Mouse (Mus musculus) midbrain, postnatal 0 days (tissue): Measurements from ENCODE around the gene Fam163b. TPM values are rescaled to one million over a fixed set of nuclear protein-coding genes. Genes with fewer than 3 reads are reported as not detected.

Experiments used
- ATAC-seq: fragments of 200-750 bp; cut with Nextera tagmentation; 2 replicates; pipeline ENCODE4 v1.8.0; 2017; ENCODE audit warnings: moderate number of reproducible peaks, mild to moderate bottlenecking, moderate TSS enrichment, moderate library complexity; ENCODE audit not compliant: low FRiP score
- DNase-seq: peaks from one replicate; pipeline ENCODE4 v3.0.0-alpha.2; 2015; ENCODE audit warnings: low spot score
- H3K27ac ChIP-seq: fragments of 300-500 bp; sonication (generic); 2 replicates; pipeline ENCODE4 v1.5.1; 2014; ENCODE audit warnings: low read depth, mild to moderate bottlenecking, low read length, mixed read lengths
- H3K27me3 ChIP-seq: fragments of 300-500 bp; sonication (generic); 2 replicates; pipeline ENCODE4 v1.6.1; 2014; ENCODE audit warnings: low read length, control low read depth, mixed read lengths; ENCODE audit not compliant: insufficient read depth
- H3K36me3 ChIP-seq: fragments of 300-500 bp; sonication (generic); 2 replicates; pipeline ENCODE4 v1.6.1; 2014; ENCODE audit warnings: low read length, control low read depth, mixed read lengths; ENCODE audit not compliant: insufficient read depth
- H3K4me1 ChIP-seq: fragments of 300-500 bp; sonication (generic); 2 replicates; pipeline ENCODE4 v1.6.1; 2014; ENCODE audit warnings: mild to moderate bottlenecking, control low read depth, antibody characterized with exemption, low read length, mixed read lengths; ENCODE audit not compliant: insufficient read depth
- H3K4me2 ChIP-seq: fragments of 300-500 bp; sonication (generic); 2 replicates; pipeline ENCODE4 v1.6.1; 2014; ENCODE audit warnings: low read depth, mild to moderate bottlenecking, low read length, mixed read lengths; ENCODE audit not compliant: poor library complexity, severe bottlenecking
- H3K4me3 ChIP-seq: fragments of 300-500 bp; sonication (generic); 2 replicates; pipeline ENCODE4 v1.5.1; 2014; ENCODE audit warnings: low read depth, mild to moderate bottlenecking, low read length, moderate library complexity
- H3K9ac ChIP-seq: fragments of 300-500 bp; sonication (generic); replicated peaks from 2 replicates; pipeline ENCODE4 v1.6.1; 2014; ENCODE audit warnings: mild to moderate bottlenecking, low read length, moderate library complexity, mixed read lengths; ENCODE audit not compliant: poor library complexity, severe bottlenecking
- H3K9me3 ChIP-seq: fragments of 300-500 bp; sonication (generic); 2 replicates; pipeline ENCODE4 v1.6.1; 2016; ENCODE audit warnings: low read length, control low read depth
- CTCF ChIP-seq: IDR thresholded peaks from 2 replicates; pipeline ENCODE4 v1.5.1; 2016; ENCODE audit warnings: antibody characterized with exemption, mild to moderate bottlenecking
- WGBS: fragments of 180-500 bp; shearing (Covaris S2); extraction: QIAGEN DNeasy Blood & Tissue Kit; methylation state at CpG from one replicate; pipeline ENCODE4 v1.1.7; 2014; 5-methylcytosine and 5-hydroxymethylcytosine counted together
- polyA plus RNA-seq: library from polyadenylated mRNA; unstranded; fragments of >200 nt; fragmentation: Nextera tagmentation; extraction: Ambion mirVana; gene quantifications from 2 replicates; pipeline ENCODE4 v1.2.1, GENCODE M21; 2015
- total RNA-seq: library from RNA; depleted of rRNA; stranded (reverse); fragments of >200 nt; gene quantifications from 2 replicates; pipeline ENCODE4 v1.2.3, GENCODE M21; 2014

The Fam163b gene
- total and polyA plus RNA-seq, 2 experiments from 2014 or later = 8.4 to 13.0 TPM

DNA sequence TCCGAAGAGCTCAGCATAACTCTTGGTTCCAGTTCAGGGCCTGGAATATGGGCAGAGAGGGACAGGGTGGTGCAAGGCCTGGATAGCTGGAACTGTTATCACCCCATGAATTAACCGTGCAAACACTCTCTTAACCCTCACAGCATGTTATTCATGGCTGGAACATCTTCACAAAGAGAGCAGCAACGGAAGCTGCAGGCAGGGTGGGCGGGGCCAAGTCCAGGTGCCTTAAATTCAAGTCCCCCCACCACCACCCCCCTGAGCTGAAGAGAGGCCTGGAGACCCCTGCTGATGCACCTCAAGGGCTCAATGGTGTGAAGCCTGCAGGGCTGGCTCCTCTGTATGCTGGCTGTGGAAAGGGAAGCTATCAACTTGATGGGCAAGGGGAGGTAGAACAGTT lies 15.8 kb downstream of the Fam163b start:
- Histone ChIP-seq H3K9me3 (no peaks in the 10 kb centered on the region), H3K27ac (no peak overlapping the region), H3K4me2 (no peak overlapping the region), H3K27me3 (no peaks in the 10 kb centered on the region), H3K9ac (no peak overlapping the region), H3K36me3 (no peaks in the 10 kb centered on the region), H3K4me3 (no peak overlapping the region), H3K4me1 (no peaks in the 10 kb centered on the region)
- ATAC-seq = no peak
- DNase-seq = no peak
- no peak for TF ChIP-seq CTCF
- WGBS = 49% methylated on average over 4 of the region's 4 CpGs

DNA sequence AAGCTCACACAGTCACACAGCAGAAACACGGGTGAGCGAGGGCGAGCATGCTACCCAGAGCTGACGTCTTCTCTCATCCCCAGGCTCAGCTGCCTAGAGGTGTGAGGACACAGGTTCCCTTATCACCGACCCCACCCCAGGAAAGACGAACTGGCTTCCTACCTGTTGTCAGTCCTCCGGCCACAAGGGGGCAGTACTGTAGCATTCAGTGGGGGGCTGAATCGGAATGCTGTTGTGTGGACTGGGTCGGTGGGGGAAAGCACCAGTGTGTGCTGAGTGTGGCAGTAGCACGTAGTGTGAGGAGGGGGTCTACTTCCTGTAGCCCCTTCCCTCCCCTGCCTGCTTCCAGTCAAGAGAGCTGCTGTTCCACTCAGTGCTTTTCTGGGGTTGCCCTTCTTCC lies 16.3 kb downstream of the Fam163b start:
- no peak overlapping the region for H3K4me3 ChIP-seq
- no peaks in the 10 kb centered on the region for H3K9me3 ChIP-seq
- no peak overlapping the region for H3K27ac ChIP-seq
- no peaks in the 10 kb centered on the region for H3K27me3 ChIP-seq
- ATAC-seq (no peak), DNase-seq (no peak)
- no peaks in the 10 kb centered on the region for H3K36me3 ChIP-seq
- WGBS = 48% methylated on average over 10 of the region's 10 CpGs
- no peak overlapping the region for H3K4me2 ChIP-seq
- no peak overlapping the region for H3K9ac ChIP-seq
- TF ChIP-seq CTCF = peak; percentile 81
- no peaks in the 10 kb centered on the region for H3K4me1 ChIP-seq

DNA sequence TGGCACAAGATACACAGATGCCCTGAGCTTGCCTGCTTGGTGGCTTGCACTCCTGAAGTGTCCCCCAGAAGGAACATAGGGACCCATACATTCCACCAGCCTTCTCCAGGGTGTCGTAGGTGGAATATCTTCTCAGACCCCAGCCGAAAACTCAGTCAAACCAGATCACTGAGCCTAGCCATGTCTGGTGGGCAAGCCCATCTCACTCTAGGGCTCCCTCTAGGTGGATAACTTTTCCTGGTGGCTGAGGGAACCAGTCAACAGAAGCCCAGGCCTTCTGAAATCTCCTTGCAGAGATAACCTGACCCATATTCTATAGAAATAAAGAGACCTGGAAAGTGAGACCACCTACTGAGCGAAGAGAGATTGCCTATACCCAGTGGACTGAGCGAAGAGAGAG lies 19.2 kb downstream of the Fam163b start:
- DNase-seq (no peak), ATAC-seq (no peak)
- no peak overlapping the region for H3K4me3 ChIP-seq
- no peaks in the 10 kb centered on the region for H3K9me3 ChIP-seq
- H3K4me2 ChIP-seq = no peak overlapping the region
- WGBS = 87% methylated on average over 4 of the region's 4 CpGs
- TF ChIP-seq CTCF = peak; percentile 30
- H3K4me1 ChIP-seq = no peaks in the 10 kb centered on the region
- no peak overlapping the region for H3K9ac ChIP-seq
- H3K36me3 ChIP-seq = no peaks in the 10 kb centered on the region
- no peaks in the 10 kb centered on the region for H3K27me3 ChIP-seq
- H3K27ac ChIP-seq = no peak overlapping the region

DNA sequence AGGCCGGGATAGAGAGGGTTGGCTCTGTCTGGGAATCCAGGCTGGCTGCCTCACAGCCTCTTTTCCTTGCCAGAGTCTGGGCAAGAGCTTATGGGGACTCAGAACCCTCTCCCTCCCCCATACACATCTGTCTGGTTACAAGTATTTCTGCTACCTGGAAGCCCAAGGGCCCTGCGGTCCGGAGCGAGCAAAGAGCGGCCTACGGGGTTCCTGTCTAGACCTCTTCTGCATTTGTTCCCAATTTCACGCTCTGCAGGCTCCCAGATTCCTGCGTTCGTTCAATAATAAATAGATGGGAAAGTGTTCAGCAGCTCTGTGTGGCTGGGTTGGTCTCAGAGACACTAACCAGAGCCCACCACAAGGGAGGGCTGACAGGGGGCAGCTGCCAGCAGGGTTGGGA lies 19.7 kb downstream of the Fam163b start:
- TF ChIP-seq CTCF = no peak
- Histone ChIP-seq H3K4me1 (no peaks in the 10 kb centered on the region), H3K4me3 (no peak overlapping the region), H3K27ac (no peak overlapping the region), H3K9me3 (no peaks in the 10 kb centered on the region), H3K9ac (no peak overlapping the region), H3K27me3 (no peaks in the 10 kb centered on the region), H3K4me2 (no peak overlapping the region), H3K36me3 (no peaks in the 10 kb centered on the region)
- DNase-seq (no peak), ATAC-seq (no peak)
- 19% methylated on average over 9 of the region's 9 CpGs for WGBS

DNA sequence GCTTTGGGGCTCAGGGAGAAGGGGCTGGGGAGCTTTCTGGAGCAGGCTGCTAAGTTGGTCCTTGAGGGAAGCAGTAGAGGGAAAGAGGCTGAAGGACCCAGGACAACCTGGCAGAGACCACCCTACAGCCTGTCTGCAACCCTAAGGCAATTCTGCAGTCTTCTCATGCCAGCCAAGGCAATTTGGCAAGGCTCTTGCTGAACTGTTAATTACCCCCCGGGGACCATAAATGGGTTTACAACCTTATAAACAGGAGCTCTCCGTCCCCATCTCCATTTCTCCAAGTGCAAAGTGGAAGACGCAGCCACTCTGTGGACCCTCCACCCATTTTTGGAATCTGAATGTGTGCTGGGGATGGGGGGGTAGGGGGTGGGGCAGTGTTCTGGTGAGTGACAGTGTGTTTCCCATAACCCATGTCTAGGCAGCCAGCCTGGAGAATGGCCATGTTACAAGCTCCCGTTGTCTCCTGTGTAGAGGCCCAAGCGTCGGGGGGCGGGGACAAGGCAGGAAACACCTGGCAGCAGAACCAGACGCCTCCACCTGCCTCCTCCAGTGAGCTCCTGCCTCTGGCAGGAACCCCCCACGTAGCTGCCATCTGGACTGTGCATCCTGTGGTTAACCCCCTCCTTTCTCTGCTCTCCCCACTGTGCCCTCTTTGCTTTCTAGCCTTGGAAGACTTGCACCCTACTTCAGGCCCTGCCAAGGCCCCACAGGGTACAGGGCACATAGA lies 20.5 kb downstream of the Fam163b start:
- DNase-seq (peak; percentile 62), ATAC-seq (no peak)
- H3K4me1 ChIP-seq = no peaks in the 10 kb centered on the region
- no peak overlapping the region for H3K27ac ChIP-seq
- WGBS = 41% methylated on average over 9 of the region's 9 CpGs
- H3K27me3 ChIP-seq = no peaks in the 10 kb centered on the region
- no peak overlapping the region for H3K9ac ChIP-seq
- no peaks in the 10 kb centered on the region for H3K9me3 ChIP-seq
- H3K36me3 ChIP-seq = no peaks in the 10 kb centered on the region
- H3K4me2 ChIP-seq = no peak overlapping the region
- TF ChIP-seq CTCF = no peak
- no peak overlapping the region for H3K4me3 ChIP-seq

DNA sequence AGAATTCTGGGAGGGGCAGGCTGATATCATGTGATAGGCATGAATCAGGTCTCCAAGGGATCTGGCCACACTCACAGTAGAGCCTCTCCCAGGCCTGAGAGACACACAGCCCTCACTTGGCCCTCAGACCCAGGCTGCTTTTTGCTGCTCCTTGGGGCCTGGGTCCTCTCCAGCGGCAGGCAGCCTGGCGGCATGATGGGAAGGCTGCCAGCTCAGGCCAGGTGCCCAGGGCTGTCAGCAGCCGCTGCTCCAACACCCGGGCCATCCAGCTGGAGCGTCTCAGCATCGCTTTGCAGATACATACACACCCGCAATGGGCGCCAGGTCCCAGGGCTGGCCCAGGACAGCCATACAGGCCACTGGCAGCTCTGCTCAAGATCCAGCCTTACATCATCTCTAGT lies 22.1 kb downstream of the Fam163b start:
- Histone ChIP-seq H3K9ac (no peak overlapping the region), H3K27me3 (no peaks in the 10 kb centered on the region), H3K9me3 (no peaks in the 10 kb centered on the region), H3K4me1 (no peaks in the 10 kb centered on the region), H3K36me3 (no peaks in the 10 kb centered on the region), H3K4me2 (no peak overlapping the region), H3K27ac (no peak overlapping the region), H3K4me3 (no peak overlapping the region)
- 64% methylated on average over 8 of the region's 8 CpGs for WGBS
- DNase-seq (peak; percentile 52), ATAC-seq (no peak)
- no peak for TF ChIP-seq CTCF
